Mouse (Mus musculus) heart, embryonic 14.5 days (tissue): Measurements from ENCODE around the gene 4921507P07Rik. TPM values are rescaled to one million over a fixed set of nuclear protein-coding genes. Genes with fewer than 3 reads are reported as not detected.

Source experiments
- ATAC-seq: fragments of 200-750 bp; cut with Nextera tagmentation; 2 replicates; pipeline ENCODE4 v1.8.0; 2017; ENCODE audit warnings: low read depth, moderate TSS enrichment; ENCODE audit not compliant: insufficient number of reproducible peaks, insufficient read depth, low FRiP score
- H3K27ac ChIP-seq, 2 experiments: fragments of 200-500 bp in 1 of 2; fragments of 300-500 bp in 1 of 2; sonication (generic) in 1 of 2; replicated peaks in 1 of 2; 2 replicates each; pipeline ENCODE4 v1.5.1; 2012 to 2014; ENCODE audit warnings: low read depth in 2 of 2, low read length in 2 of 2, control low read depth in 1 of 2, mild to moderate bottlenecking in 1 of 2, mixed read lengths in 1 of 2; ENCODE audit not compliant: control insufficient read depth in 1 of 2, insufficient read depth in 1 of 2
- H3K27me3 ChIP-seq: fragments of 300-500 bp; sonication (generic); 2 replicates; pipeline ENCODE4 v1.6.1; 2014; ENCODE audit warnings: mild to moderate bottlenecking, low read length, control low read depth; ENCODE audit not compliant: control insufficient read depth, insufficient read depth
- H3K36me3 ChIP-seq: fragments of 300-500 bp; sonication (generic); 2 replicates; pipeline ENCODE4 v1.6.1; 2014; ENCODE audit warnings: mild to moderate bottlenecking, control low read depth, low read length, mixed read lengths; ENCODE audit not compliant: control insufficient read depth, insufficient read depth
- H3K4me1 ChIP-seq, 2 experiments: fragments of 200-500 bp in 1 of 2; fragments of 300-500 bp in 1 of 2; sonication (generic) in 1 of 2; 2 replicates each; pipeline ENCODE4 v1.6.1; 2012 to 2014; ENCODE audit warnings: low read length in 2 of 2, control low read depth in 1 of 2, mixed read lengths in 1 of 2; ENCODE audit not compliant: control insufficient read depth in 2 of 2, insufficient read depth in 2 of 2
- H3K4me2 ChIP-seq: fragments of 300-500 bp; sonication (generic); 2 replicates; pipeline ENCODE4 v1.6.1; 2014; ENCODE audit warnings: mild to moderate bottlenecking, low read length
- H3K4me3 ChIP-seq, 2 experiments: fragments of 200-500 bp in 1 of 2; fragments of 300-500 bp in 1 of 2; sonication (generic) in 1 of 2; 2 replicates each; pipeline ENCODE4 v1.5.1; 2012 to 2014; ENCODE audit warnings: low read length in 2 of 2, mild to moderate bottlenecking in 2 of 2, control low read depth in 1 of 2, low read depth in 1 of 2, moderate library complexity in 1 of 2; ENCODE audit not compliant: control insufficient read depth in 1 of 2, insufficient read depth in 1 of 2
- H3K9ac ChIP-seq: fragments of 300-500 bp; sonication (generic); 2 replicates; pipeline ENCODE4 v1.6.1; 2014; ENCODE audit warnings: mild to moderate bottlenecking, low read length
- H3K9me3 ChIP-seq: fragments of 300-500 bp; sonication (generic); 2 replicates; pipeline ENCODE4 v1.6.1; 2016; ENCODE audit warnings: low read length, control low read depth; ENCODE audit not compliant: control insufficient read depth
- WGBS: fragments of 180-500 bp; shearing (Covaris S2); extraction: QIAGEN DNeasy Blood & Tissue Kit; methylation state at CpG from one replicate; pipeline ENCODE4 v1.1.7; 2014; 5-methylcytosine and 5-hydroxymethylcytosine counted together
- polyA plus RNA-seq: library from polyadenylated mRNA; unstranded; fragments of >200 nt; fragmentation: Nextera tagmentation; extraction: Ambion mirVana; gene quantifications from 2 replicates; pipeline ENCODE4 v1.2.1, GENCODE M21; 2014

Gene 4921507P07Rik
- polyA plus RNA-seq, 1 experiment from 2014 or later = 0.59 TPM

DNA sequence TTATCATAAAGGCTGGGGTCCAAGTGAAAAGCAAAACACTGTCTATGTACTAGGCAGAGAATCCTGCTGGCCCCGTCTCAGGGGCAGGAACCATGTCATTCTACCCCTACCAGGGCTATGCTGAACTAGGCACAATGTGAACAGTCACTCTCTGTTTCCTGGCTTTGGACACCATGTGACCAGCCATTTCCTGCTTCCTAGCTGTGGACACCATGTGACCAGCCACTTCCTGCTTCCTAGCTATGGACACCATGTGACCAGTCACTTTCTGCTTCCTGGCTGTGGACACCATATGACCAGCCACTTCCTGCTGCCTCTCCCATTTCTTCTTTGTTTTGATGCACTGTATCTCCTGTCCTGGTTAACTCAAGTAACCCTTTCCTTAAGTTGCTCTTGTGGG is 53.9 kb downstream of the 4921507P07Rik start:
- Histone ChIP-seq H3K4me1 (no peaks in the 10 kb centered on the region), H3K27ac (no peak overlapping the region), H3K9ac (no peak overlapping the region), H3K4me3 (no peak overlapping the region), H3K9me3 (no peaks in the 10 kb centered on the region), H3K27me3 (no peaks in the 10 kb centered on the region), H3K36me3 (no peaks in the 10 kb centered on the region), H3K4me2 (no peak overlapping the region)
- no peak for ATAC-seq
- 80% methylated on average over 1 of the region's 1 CpGs for WGBS

DNA sequence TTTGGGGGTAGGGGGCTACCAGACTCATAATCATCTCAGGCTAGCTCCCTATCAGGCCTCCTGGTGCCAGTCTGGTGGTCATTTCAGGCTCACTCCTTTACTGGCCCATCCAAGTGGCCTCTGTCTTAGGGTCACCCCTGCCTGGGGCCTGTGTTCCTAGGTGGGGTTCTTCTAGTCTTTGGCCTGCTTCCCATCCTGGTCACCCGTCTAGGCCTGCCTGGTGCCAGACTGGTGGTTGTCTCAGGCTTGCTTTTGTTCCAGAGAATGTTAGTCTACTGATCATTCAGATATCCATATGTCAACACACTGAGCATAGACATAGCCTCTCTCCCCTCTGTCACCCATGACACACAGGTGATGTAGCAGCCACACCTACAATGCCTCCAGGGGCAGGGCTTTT is 56.8 kb downstream of the 4921507P07Rik start:
- no peak overlapping the region for H3K4me2 ChIP-seq
- H3K36me3 ChIP-seq = no peaks in the 10 kb centered on the region
- 63% methylated on average over 1 of the region's 1 CpGs for WGBS
- no peak overlapping the region for H3K27ac ChIP-seq
- ATAC-seq = no peak
- H3K4me3 ChIP-seq = no peak overlapping the region
- H3K27me3 ChIP-seq = no peaks in the 10 kb centered on the region
- no peaks in the 10 kb centered on the region for H3K4me1 ChIP-seq
- H3K9ac ChIP-seq = no peak overlapping the region
- no peaks in the 10 kb centered on the region for H3K9me3 ChIP-seq

DNA sequence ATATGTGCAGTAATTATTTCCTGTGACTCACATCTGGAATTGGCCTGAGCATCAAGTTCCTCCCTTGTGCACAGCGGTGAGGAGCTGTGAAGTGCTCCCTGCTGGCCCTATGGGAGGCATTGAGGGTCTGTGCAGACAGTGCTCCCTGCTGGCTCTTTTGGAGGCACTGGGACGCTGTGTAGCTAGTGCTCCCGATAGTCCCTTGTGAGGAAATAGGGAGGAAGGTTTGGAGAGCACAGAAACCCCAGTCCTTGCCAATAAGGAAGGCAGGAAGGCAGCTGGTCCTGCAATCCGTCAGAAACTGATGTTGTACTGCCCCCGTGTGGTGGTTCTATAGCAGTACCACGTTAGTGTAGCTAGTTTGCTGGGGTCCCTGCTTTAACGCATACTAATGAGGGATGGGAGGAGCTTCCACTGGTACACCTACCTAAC is 60.0 kb downstream of the 4921507P07Rik start:
- 10% methylated on average over 7 of the region's 7 CpGs for WGBS
- Histone ChIP-seq H3K9me3 (no peaks in the 10 kb centered on the region), H3K4me1 (0 out of 4 replicates have a peak, but pooled peaks cover 0 to 2% of the 10 kb centered on the region in 2 experiments), H3K4me3 (no peak overlapping the region), H3K4me2 (no peak overlapping the region), H3K9ac (no peak overlapping the region), H3K27ac (no peak overlapping the region), H3K36me3 (no peaks in the 10 kb centered on the region), H3K27me3 (no peaks in the 10 kb centered on the region)
- peak; percentile 49; the same call in 1 of the 2 replicates for ATAC-seq

DNA sequence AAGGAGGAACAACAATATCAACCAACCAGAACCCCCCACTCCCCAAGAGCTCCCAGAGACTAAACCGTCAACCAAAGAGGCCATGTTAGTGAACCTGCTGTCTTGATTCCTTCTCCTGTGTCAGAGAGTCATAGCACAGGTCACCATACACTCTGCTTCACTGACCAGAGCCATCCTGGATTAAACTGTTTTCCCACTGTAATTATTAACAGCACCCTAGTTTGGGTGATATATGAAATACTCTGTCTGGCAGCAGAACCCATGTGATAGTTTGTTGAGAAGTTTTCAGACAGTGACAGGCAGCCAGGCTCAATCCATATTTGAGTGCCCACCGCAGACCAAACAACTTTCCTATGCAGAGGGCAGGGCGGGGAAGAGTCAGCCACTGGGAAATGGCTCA is 61.1 kb downstream of the 4921507P07Rik start:
- ATAC-seq = no peak
- H3K27ac ChIP-seq = no peak overlapping the region
- no peaks in the 10 kb centered on the region for H3K9me3 ChIP-seq
- WGBS = 89% methylated on average over 3 of the region's 3 CpGs
- H3K9ac ChIP-seq = no peak overlapping the region
- no peak overlapping the region for H3K4me3 ChIP-seq
- H3K27me3 ChIP-seq = no peaks in the 10 kb centered on the region
- no peaks in the 10 kb centered on the region for H3K36me3 ChIP-seq
- H3K4me1 ChIP-seq = 0 out of 4 replicates have a peak, but pooled peaks cover 0 to 2% of the 10 kb centered on the region in 2 experiments
- no peak overlapping the region for H3K4me2 ChIP-seq

DNA sequence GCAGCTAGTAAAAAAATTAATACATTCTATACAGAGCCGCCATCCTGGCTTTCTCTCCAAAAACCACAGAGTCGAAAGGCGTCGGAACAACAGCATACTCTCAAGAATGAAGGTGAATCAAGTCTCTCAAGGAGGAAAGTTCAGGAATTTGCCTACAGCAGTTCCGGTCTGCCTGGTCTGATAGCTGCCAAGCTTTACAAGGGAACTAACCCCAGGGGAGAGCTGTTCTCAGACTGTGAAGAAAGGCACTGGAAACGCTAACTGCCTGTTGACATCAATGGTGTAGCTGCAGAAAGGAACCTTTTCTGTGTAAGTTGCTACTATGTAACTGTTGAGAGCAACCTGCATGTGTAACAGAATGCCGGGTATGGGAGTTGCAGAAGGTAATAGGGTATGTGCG is 64.5 kb downstream of the 4921507P07Rik start:
- WGBS = 54% methylated on average over 8 of the region's 8 CpGs
- H3K36me3 ChIP-seq = no peaks in the 10 kb centered on the region

DNA sequence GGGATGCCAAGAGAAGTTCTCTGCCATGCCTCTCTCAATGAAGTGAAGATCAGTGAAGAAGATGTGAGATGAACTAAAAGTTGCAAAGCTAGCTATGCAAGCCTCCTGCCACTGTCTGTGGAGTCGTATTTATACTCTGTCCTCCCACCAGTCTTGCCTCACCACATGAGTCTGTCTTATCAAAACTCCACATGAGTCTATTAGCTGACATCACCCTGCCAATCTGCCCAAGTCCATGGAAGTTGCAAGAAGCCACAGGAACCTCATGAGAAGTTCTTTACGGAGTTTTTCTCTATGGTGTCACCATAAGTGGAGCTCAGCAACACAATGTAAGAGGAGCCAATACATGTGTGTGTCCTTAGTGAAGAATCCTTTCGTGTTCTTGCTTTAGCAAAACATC is 65.4 kb downstream of the 4921507P07Rik start:
- no peaks in the 10 kb centered on the region for H3K36me3 ChIP-seq
- 80% methylated on average over 3 of the region's 3 CpGs for WGBS
- no peak for ATAC-seq

More for the DNA sequence above, 64.5 kb downstream of the 4921507P07Rik start:
- Histone ChIP-seq H3K9ac (no peak overlapping the region), H3K27ac (no peak overlapping the region), H3K4me1 (peaks cover 3 to 8% of the 10 kb centered on the region in 2 experiments; a peak in 1 of 4 replicates), H3K27me3 (no peaks in the 10 kb centered on the region), H3K9me3 (no peaks in the 10 kb centered on the region), H3K4me3 (no peak overlapping the region), H3K4me2 (no peak overlapping the region)
- ATAC-seq = no peak

DNA sequence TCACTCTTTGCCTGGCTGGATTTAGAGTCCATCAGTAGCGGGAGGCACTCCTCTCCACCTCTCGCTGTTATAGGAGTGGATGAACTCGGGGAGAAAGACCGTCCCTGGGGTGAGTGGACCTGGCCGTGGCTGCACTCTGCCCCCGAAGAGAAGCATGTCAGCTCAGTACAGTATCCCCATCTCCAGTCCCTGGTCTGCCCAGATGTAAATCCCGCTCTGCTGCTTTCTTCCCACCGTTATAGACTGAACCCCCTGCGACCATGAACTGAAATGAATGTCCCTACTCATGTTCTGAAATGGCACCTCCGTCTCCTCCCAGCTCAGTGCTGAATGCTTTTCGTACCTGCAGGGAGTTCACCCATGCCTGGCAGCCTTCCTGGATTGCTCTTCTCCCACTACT is 67.2 kb downstream of the 4921507P07Rik start:
- ATAC-seq = no peak
- no peaks in the 10 kb centered on the region for H3K27me3 ChIP-seq
- H3K9ac ChIP-seq = no peak overlapping the region
- no peaks in the 10 kb centered on the region for H3K9me3 ChIP-seq
- H3K4me2 ChIP-seq = 0 out of 2 replicates have a peak overlapping the region, but pooled peaks have one; percentile 4
- H3K4me1 ChIP-seq = peaks cover 3 to 8% of the 10 kb centered on the region in 2 experiments; a peak in 1 of 4 replicates
- 61% methylated on average over 11 of the region's 11 CpGs for WGBS
- no peaks in the 10 kb centered on the region for H3K36me3 ChIP-seq
- H3K27ac ChIP-seq = 0 out of 4 replicates have a peak overlapping the region, but pooled peaks of 1 of the 2 experiments have one; percentile 3
- H3K4me3 ChIP-seq = no peak overlapping the region

More for the DNA sequence above, 65.4 kb downstream of the 4921507P07Rik start:
- H3K9ac ChIP-seq = no peak overlapping the region
- H3K27me3 ChIP-seq = no peaks in the 10 kb centered on the region
- no peak overlapping the region for H3K4me2 ChIP-seq
- no peak overlapping the region for H3K4me3 ChIP-seq
- no peaks in the 10 kb centered on the region for H3K9me3 ChIP-seq
- H3K4me1 ChIP-seq = peaks cover 3 to 8% of the 10 kb centered on the region in 2 experiments; a peak in 1 of 4 replicates
- no peak overlapping the region for H3K27ac ChIP-seq

DNA sequence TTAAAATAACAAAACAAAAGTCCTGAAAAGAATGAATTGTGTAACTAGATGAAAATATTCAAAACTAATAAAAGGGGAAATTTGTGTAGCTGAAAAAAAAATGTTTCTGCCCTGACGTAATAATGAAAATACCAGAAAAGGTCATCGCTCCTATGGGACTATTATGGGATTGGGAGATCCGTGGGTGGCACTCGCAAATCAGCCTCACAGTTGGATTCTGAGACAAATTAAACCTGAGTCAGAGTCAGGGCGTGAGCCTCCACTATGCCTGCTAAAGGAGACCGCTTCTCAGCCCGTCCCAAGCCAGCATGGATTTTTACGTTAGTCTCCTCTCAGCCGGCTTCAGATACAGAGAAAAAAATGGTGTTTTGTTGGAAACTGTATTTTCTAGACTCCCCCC is 69.0 kb downstream of the 4921507P07Rik start:
- H3K27me3 ChIP-seq = no peaks in the 10 kb centered on the region
- no peak overlapping the region for H3K4me2 ChIP-seq
- H3K27ac ChIP-seq = no peak overlapping the region
- H3K9me3 ChIP-seq = no peaks in the 10 kb centered on the region
- no peak overlapping the region for H3K4me3 ChIP-seq
- 69% methylated on average over 9 of the region's 9 CpGs for WGBS
- no peak overlapping the region for H3K9ac ChIP-seq
- ATAC-seq = no peak
- H3K36me3 ChIP-seq = no peaks in the 10 kb centered on the region
- peaks cover 3 to 8% of the 10 kb centered on the region in 2 experiments; a peak in 1 of 4 replicates for H3K4me1 ChIP-seq
